Mouse (Mus musculus) bone marrow, adult 2 months (tissue): Measurements from ENCODE around the gene Lrrk1.

ENCODE experiments used
- CTCF ChIP-seq: fragments of 200-500 bp; IDR thresholded peaks from 2 replicates; pipeline ENCODE4 v1.5.1; 2011; ENCODE audit warnings: low read length, control low read depth; ENCODE audit not compliant: control insufficient read depth, insufficient read depth
- POLR2A ChIP-seq: fragments of 200-500 bp; IDR thresholded peaks from 2 replicates; pipeline ENCODE4 v1.6.1; 2011; ENCODE audit warnings: low read depth, mild to moderate bottlenecking, control low read depth, low read length, borderline replicate concordance; ENCODE audit not compliant: control insufficient read depth

DNA sequence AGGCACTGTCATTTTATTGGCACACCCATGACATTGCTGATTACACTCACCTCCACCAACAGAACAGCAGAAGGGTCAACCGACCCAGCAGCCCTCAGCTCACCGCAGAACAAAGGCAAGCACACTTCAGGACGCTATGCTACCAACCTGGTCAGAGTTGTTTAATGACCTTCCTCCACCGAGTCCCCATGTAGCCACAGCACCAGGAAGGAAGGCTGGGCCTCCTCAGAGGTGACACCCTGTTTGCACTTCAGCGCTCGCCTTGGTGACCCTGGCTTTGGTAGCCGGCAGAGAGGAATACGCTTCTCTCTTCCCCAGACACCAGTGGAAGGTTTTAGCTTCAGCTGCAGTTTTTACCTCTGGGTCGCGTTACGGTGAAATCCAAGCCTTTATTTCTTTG lies 38.5 kb downstream of the Lrrk1 start:
- TF ChIP-seq POLR2A (no peak), CTCF (no peak)
